Mouse (Mus musculus) inflammation-experienced regulatory T-cells (primary cell): ENCODE results near the gene Klhl31. TPM values are rescaled to one million over a fixed set of nuclear protein-coding genes. Genes with fewer than 3 reads are reported as not detected.

Experiments used
- polyA plus RNA-seq, 2 experiments: library from polyadenylated mRNA; unstranded; fragments of 100-300 nt; shearing (Covaris generic); gene quantifications; one replicate each; pipeline ENCODE4 v1.2.1; 2017

The Klhl31 gene
- under 1 TPM; 0.12 to 0.84 TPM for polyA plus RNA-seq

DNA sequence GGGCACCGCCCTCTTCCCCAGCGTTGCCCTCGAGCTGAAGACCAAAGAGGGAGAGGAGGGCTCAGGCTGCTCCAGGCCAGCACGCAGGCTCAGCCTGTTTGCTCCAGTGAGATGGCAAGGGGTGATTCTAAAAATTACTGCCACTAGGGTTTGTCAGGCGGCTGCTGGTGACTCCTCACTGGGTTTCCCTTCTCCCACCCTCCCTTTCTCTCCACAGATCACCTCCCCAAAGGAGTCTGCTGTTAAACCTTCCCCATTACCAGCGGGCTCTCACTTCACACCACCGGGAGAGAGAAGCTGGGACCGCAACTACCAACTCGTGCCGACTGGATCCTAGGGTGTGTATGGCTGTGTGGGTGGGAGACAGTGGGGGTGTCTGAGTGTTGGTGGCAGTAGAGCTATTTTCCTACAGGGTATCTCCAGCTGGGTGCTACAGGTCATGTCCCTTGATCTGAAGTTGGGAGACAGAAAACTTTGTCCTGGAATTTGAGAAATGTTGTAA, at the start of gene Klhl31:
TSS of gene Klhl31 (plus strand) at position 51 of the 502 bp plus-strand sequence.

Other genes with a start within 250 kb of the Klhl31 start
- gene Lrrc1, start 91.6 kb upstream of the Klhl31 start, polyA plus RNA-seq, result 10 to 100 TPM; 15.0 to 17.2 TPM
- 10 to 100 TPM; 44.3 to 56.7 TPM for gene Gclc, start 118.0 kb downstream of the Klhl31 start, polyA plus RNA-seq